Mouse (Mus musculus) cerebellum, adult (tissue): ENCODE data around the gene Hist1h3f.
"Not testable (repeated sequence)": the region's sequence is repeated elsewhere in the genome, so short reads cannot be mapped to it uniquely, and the experiment has no call there.

Experiments used
- ATAC-seq: cut with Nextera tagmentation; 2 replicates; pipeline ENCODE4 v1.9.2; 2017; ENCODE audit warnings: mild to moderate bottlenecking, moderate library complexity, mixed read lengths; ENCODE audit not compliant: insufficient number of reproducible peaks, low FRiP score, low TSS enrichment

Gene Hist1h3f

GRCm38 (mm10) chr13:23555839-23556416 lies 12.1 kb downstream of the Hist1h3f start:
- peak; percentile 86 for ATAC-seq

GRCm38 (mm10) chr13:23556906-23557305 lies 13.1 kb downstream of the Hist1h3f start:
- no peak for ATAC-seq

- not testable (repeated sequence) for ATAC-seq
Observed at GRCm38 (mm10) chr13:23560699-23561098, 16.8 kb downstream of the Hist1h3f start.

GRCm38 (mm10) chr13:23561531-23561882 lies 17.7 kb downstream of the Hist1h3f start:
- ATAC-seq: not testable (repeated sequence)

- ATAC-seq: peak; percentile 93
Observed at GRCm38 (mm10) chr13:23561883-23562659, 18.2 kb downstream of the Hist1h3f start, which contains the start of gene Hist1h3e. Gene Hist1h3e (minus strand): TSS chr13:23562369.

GRCm38 (mm10) chr13:23562699-23563462 lies 19.0 kb downstream of the Hist1h3f start:
- peak; percentile 71 for ATAC-seq

- ATAC-seq: no peak
Observed at GRCm38 (mm10) chr13:23564482-23564881, 20.6 kb downstream of the Hist1h3f start.

GRCm38 (mm10) chr13:23570261-23571021 lies 26.6 kb downstream of the Hist1h3f start:
- not testable (repeated sequence) for ATAC-seq

- ATAC-seq: peak; percentile 97
Observed at GRCm38 (mm10) chr13:23571022-23571503, 27.2 kb downstream of the Hist1h3f start, which contains the start of the genes Hist1h2ae and Hist1h2bg. Gene Hist1h2ae (minus strand): TSS chr13:23571220. Gene Hist1h2bg (plus strand): TSS chr13:23571396.

GRCm38 (mm10) chr13:23571504-23572217 lies 27.8 kb downstream of the Hist1h3f start:
- ATAC-seq: not testable (repeated sequence)

GRCm38 (mm10) chr13:23572218-23573033 lies 28.6 kb downstream of the Hist1h3f start:
- ATAC-seq: no peak

GRCm38 (mm10) chr13:23573034-23573897 lies 29.4 kb downstream of the Hist1h3f start:
- not testable (repeated sequence) for ATAC-seq

- peak; percentile 90 for ATAC-seq
Observed at GRCm38 (mm10) chr13:23573898-23574524, 30.2 kb downstream of the Hist1h3f start, which contains the start of the genes Hist1h2bf and Hist1h2ad. Gene Hist1h2bf (minus strand): TSS chr13:23574196. Gene Hist1h2ad (plus strand): TSS chr13:23574381.

GRCm38 (mm10) chr13:23574546-23575170 lies 30.8 kb downstream of the Hist1h3f start:
- not testable (repeated sequence) for ATAC-seq

GRCm38 (mm10) chr13:23575271-23575851 lies 31.5 kb downstream of the Hist1h3f start, which contains the start of gene Hist1h3d:
Gene Hist1h3d (plus strand): TSS chr13:23575763.
- ATAC-seq: no peak

- ATAC-seq: not testable (repeated sequence)
Observed at GRCm38 (mm10) chr13:23575864-23576313, 32.0 kb downstream of the Hist1h3f start.
